Mouse (Mus musculus) liver, adult 2 months (tissue): ENCODE data around the gene Tcf19. TPM values are rescaled to one million over a fixed set of nuclear protein-coding genes. Genes with fewer than 3 reads are reported as not detected.
"Not testable (repeated sequence)": the region's sequence is repeated elsewhere in the genome, so short reads cannot be mapped to it uniquely, and the experiment has no call there.

Experiments
- DNase-seq: peaks from one replicate; pipeline ENCODE4 v3.0.0-alpha.2; 2011; ENCODE audit warnings: low read depth, low spot score; ENCODE audit errors: extremely low read depth
- H3K27ac ChIP-seq: fragments of 200-500 bp; replicated peaks from 2 replicates; pipeline ENCODE4 v1.5.1; 2012; ENCODE audit warnings: low read depth, mild to moderate bottlenecking, control low read depth, inconsistent platforms, low read length; ENCODE audit not compliant: insufficient read depth
- H3K27me3 ChIP-seq: fragments of 200-500 bp; 2 replicates; pipeline ENCODE4 v1.6.1; 2012; ENCODE audit warnings: mild to moderate bottlenecking, moderate library complexity, low read length, inconsistent platforms; ENCODE audit not compliant: control insufficient read depth, insufficient read depth
- H3K36me3 ChIP-seq: fragments of 200-500 bp; 2 replicates; pipeline ENCODE4 v1.6.1; 2012; ENCODE audit warnings: low read length, inconsistent platforms; ENCODE audit not compliant: control insufficient read depth, insufficient read depth
- H3K4me1 ChIP-seq: fragments of 200-500 bp; 2 replicates; pipeline ENCODE4 v1.6.1; 2011; ENCODE audit warnings: low read length; ENCODE audit not compliant: control insufficient read depth, insufficient read depth
- H3K4me3 ChIP-seq: fragments of 200-500 bp; 2 replicates; pipeline ENCODE4 v1.5.1; 2011; ENCODE audit warnings: low read depth, mild to moderate bottlenecking, control low read depth, low read length, moderate library complexity; ENCODE audit not compliant: insufficient read depth
- H3K79me2 ChIP-seq: fragments of 200-500 bp; 2 replicates; pipeline ENCODE4 v1.6.1; 2012; ENCODE audit warnings: inconsistent platforms, mild to moderate bottlenecking, low read length, moderate library complexity; ENCODE audit not compliant: control insufficient read depth, insufficient read depth
- H3K9ac ChIP-seq: fragments of 200-500 bp; 2 replicates; pipeline ENCODE4 v1.6.1; 2012; ENCODE audit warnings: low read depth, mild to moderate bottlenecking, control low read depth, inconsistent platforms, low read length
- CTCF ChIP-seq: fragments of 200-500 bp; IDR thresholded peaks from 2 replicates; pipeline ENCODE4 v1.5.1; 2011; ENCODE audit warnings: low read depth, low read length, control low read depth
- POLR2A ChIP-seq: fragments of 200-500 bp; IDR thresholded peaks from 2 replicates; pipeline ENCODE4 v1.6.1; 2011; ENCODE audit warnings: low read length, control low read depth; ENCODE audit not compliant: insufficient read depth; ENCODE audit errors: extremely low read depth
- WGBS: fragments of 180-500 bp; shearing (Covaris S2); methylation state at CpG from one replicate; pipeline ENCODE4 v1.1.7; 2018; 5-methylcytosine and 5-hydroxymethylcytosine counted together
- polyA plus RNA-seq: library from polyadenylated mRNA; depleted of rRNA; stranded (reverse); fragments of >200 nt; gene quantifications from 2 replicates; pipeline ENCODE4 v1.2.3, GENCODE M21; 2012
- total RNA-seq: library from RNA; depleted of rRNA; stranded (reverse); fragments of >200 nt; gene quantifications from 2 replicates; pipeline ENCODE4 v1.2.3, GENCODE M21; 2014

The Tcf19 gene
- total and polyA plus RNA-seq, 2 experiments: 1.9 to 3.1 TPM

- H3K4me3 ChIP-seq: no peak overlapping the region
- no peak overlapping the region for H3K9ac ChIP-seq
- no peaks in the 10 kb centered on the region for H3K36me3 ChIP-seq
- H3K27ac ChIP-seq: no peak overlapping the region
- 97% methylated on average over 7 of the region's 7 CpGs for WGBS
- DNase-seq: no peak
- TF ChIP-seq POLR2A: no peak
- no peak for TF ChIP-seq CTCF
- no peaks in the 10 kb centered on the region for H3K79me2 ChIP-seq
- H3K27me3 ChIP-seq: no peaks in the 10 kb centered on the region
- H3K4me1 ChIP-seq: peaks cover 4% of the 10 kb centered on the region
These were observed 3.6 kb downstream of the Tcf19 start for GRCm38 (mm10) chr17:35512916-35513626.

GRCm38 (mm10) chr17:35509284-35509683 lies 7.3 kb downstream of the Tcf19 start:
- Histone ChIP-seq H3K36me3 (no peaks in the 10 kb centered on the region), H3K79me2 (no peaks in the 10 kb centered on the region), H3K9ac (no peak overlapping the region), H3K27ac (no peak overlapping the region), H3K4me1 (no peaks in the 10 kb centered on the region), H3K4me3 (no peak overlapping the region), H3K27me3 (no peaks in the 10 kb centered on the region)
- no peak for DNase-seq
- WGBS: 64% methylated on average over 8 of the region's 8 CpGs
- TF ChIP-seq CTCF (peak; percentile 26; the same call in 1 of the 2 replicates), POLR2A (no peak)

- H3K36me3 ChIP-seq, H3K9ac ChIP-seq, H3K4me3 ChIP-seq, H3K4me1 ChIP-seq, H3K79me2 ChIP-seq, DNase-seq, H3K27me3 ChIP-seq, H3K27ac ChIP-seq: not testable (repeated sequence)
- WGBS: 63% methylated on average over 5 of the region's 5 CpGs
These were observed 8.3 kb downstream of the Tcf19 start for GRCm38 (mm10) chr17:35508279-35508678.

GRCm38 (mm10) chr17:35507556-35508260 lies 8.9 kb downstream of the Tcf19 start:
- H3K27ac ChIP-seq: no peak overlapping the region
- H3K79me2 ChIP-seq: no peaks in the 10 kb centered on the region
- H3K9ac ChIP-seq: no peak overlapping the region
- H3K27me3 ChIP-seq: no peaks in the 10 kb centered on the region
- no peak overlapping the region for H3K4me3 ChIP-seq
- no peak for DNase-seq
- no peak for TF ChIP-seq CTCF
- TF ChIP-seq POLR2A: no peak
- H3K4me1 ChIP-seq: no peaks in the 10 kb centered on the region
- WGBS: 45% methylated on average over 13 of the region's 13 CpGs
- no peaks in the 10 kb centered on the region for H3K36me3 ChIP-seq

GRCm38 (mm10) chr17:35506881-35507280 lies 9.7 kb downstream of the Tcf19 start:
- Histone ChIP-seq H3K79me2 (no peaks in the 10 kb centered on the region), H3K9ac (no peak overlapping the region), H3K4me3 (no peak overlapping the region), H3K36me3 (no peaks in the 10 kb centered on the region), H3K4me1 (no peaks in the 10 kb centered on the region), H3K27ac (no peak overlapping the region), H3K27me3 (no peaks in the 10 kb centered on the region)
- no peak for DNase-seq
- TF ChIP-seq CTCF (no peak), POLR2A (no peak)
- 57% methylated on average over 10 of the region's 10 CpGs for WGBS

- no peak for DNase-seq
- H3K4me1 ChIP-seq: no peaks in the 10 kb centered on the region
- H3K27me3 ChIP-seq: no peaks in the 10 kb centered on the region
- H3K27ac ChIP-seq: no peak within 1 kb of the TSS
- no peak within 1 kb of the TSS for H3K9ac ChIP-seq
- no peaks in the 10 kb centered on the region for H3K36me3 ChIP-seq
- WGBS: 77% methylated on average over 13 of the region's 13 CpGs
- TF ChIP-seq POLR2A: no peak
- TF ChIP-seq CTCF: no peak
- no peaks in the 10 kb centered on the region for H3K79me2 ChIP-seq
- no peak within 1 kb of the TSS for H3K4me3 ChIP-seq
These were observed 10.8 kb downstream of the Tcf19 start, which contains the start of gene Pou5f1 for GRCm38 (mm10) chr17:35505776-35506175. Gene Pou5f1, plus strand, starts transcription at chr17:35506018.
